Mouse (Mus musculus) lung, adult 2 months (tissue): Measurements from ENCODE around the gene Hist1h3d.

Experiments
- CTCF ChIP-seq: fragments of 200-500 bp; IDR thresholded peaks from 2 replicates; pipeline ENCODE4 v1.5.1; 2011; ENCODE audit warnings: mild to moderate bottlenecking, low read length, control low read depth; ENCODE audit not compliant: insufficient read depth
- POLR2A ChIP-seq: fragments of 200-500 bp; IDR thresholded peaks from 2 replicates; pipeline ENCODE4 v1.6.1; 2011; ENCODE audit warnings: low read depth, mild to moderate bottlenecking, control low read depth, low read length, borderline replicate concordance; ENCODE audit errors: extremely low read depth

DNA sequence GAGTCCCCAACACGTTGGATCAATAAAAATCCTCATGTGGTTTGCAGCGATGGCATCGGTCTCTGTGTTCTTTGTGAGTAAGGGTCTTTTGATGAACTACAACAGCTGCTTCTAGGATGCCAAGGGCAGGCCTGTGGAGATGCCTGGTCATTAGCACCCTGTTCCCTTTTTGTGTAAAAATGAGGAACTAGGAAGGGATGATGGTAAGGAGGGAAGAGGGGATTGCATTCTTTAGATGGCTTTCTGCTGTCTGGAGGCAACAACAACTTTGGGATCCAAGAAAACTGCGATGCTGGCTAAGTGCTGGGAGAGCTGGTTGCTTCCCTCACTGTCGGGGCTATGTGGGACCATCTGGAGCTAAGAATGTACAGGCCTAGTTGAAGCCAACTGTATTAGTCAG lies 37.3 kb upstream of the Hist1h3d start:
- TF ChIP-seq POLR2A (no peak), CTCF (no peak)
